Mouse (Mus musculus) lung, embryonic 14.5 days (tissue): ENCODE measurements around the gene Chpf. TPM values are rescaled to one million over a fixed set of nuclear protein-coding genes. Genes with fewer than 3 reads are reported as not detected.

ENCODE experiments used
- ATAC-seq: fragments of 200-750 bp; cut with Nextera tagmentation; 2 replicates; pipeline ENCODE4 v1.8.0; 2017; ENCODE audit warnings: mild to moderate bottlenecking, moderate TSS enrichment, moderate library complexity; ENCODE audit not compliant: insufficient read depth
- DNase-seq: peaks from one replicate; pipeline ENCODE4 v3.0.0-alpha.2; 2015
- H3K27ac ChIP-seq: fragments of 300-500 bp; sonication (generic); 2 replicates; pipeline ENCODE4 v1.5.1; 2014; ENCODE audit warnings: low read depth, mild to moderate bottlenecking, moderate library complexity
- H3K27me3 ChIP-seq: fragments of 300-500 bp; sonication (generic); 2 replicates; pipeline ENCODE4 v1.6.1; 2014; ENCODE audit warnings: low read length, control low read depth; ENCODE audit not compliant: insufficient read depth
- H3K36me3 ChIP-seq: fragments of 300-500 bp; sonication (generic); 2 replicates; pipeline ENCODE4 v1.6.1; 2014; ENCODE audit warnings: control low read depth; ENCODE audit not compliant: insufficient read depth
- H3K4me1 ChIP-seq: fragments of 300-500 bp; sonication (generic); 2 replicates; pipeline ENCODE4 v1.6.1; 2014; ENCODE audit warnings: antibody characterized with exemption, control low read depth; ENCODE audit not compliant: insufficient read depth
- H3K4me2 ChIP-seq: fragments of 300-500 bp; sonication (generic); 2 replicates; pipeline ENCODE4 v1.6.1; 2014; ENCODE audit warnings: mild to moderate bottlenecking
- H3K4me3 ChIP-seq: fragments of 300-500 bp; sonication (generic); 2 replicates; pipeline ENCODE4 v1.5.1; 2014; ENCODE audit warnings: low read depth, low read length
- H3K9ac ChIP-seq: fragments of 300-500 bp; sonication (generic); 2 replicates; pipeline ENCODE4 v1.6.1; 2014
- H3K9me3 ChIP-seq: fragments of 300-500 bp; sonication (generic); 2 replicates; pipeline ENCODE4 v1.6.1; 2016; ENCODE audit warnings: low read depth, low read length, control low read depth
- CTCF ChIP-seq: IDR thresholded peaks from 2 replicates; pipeline ENCODE4 v1.5.1; 2016; ENCODE audit warnings: antibody characterized with exemption, low read depth
- WGBS: fragments of 180-500 bp; shearing (Covaris S2); extraction: QIAGEN DNeasy Blood & Tissue Kit; methylation state at CpG from one replicate; pipeline ENCODE4 v1.1.7; 2014; 5-methylcytosine and 5-hydroxymethylcytosine counted together
- polyA plus RNA-seq: library from polyadenylated mRNA; unstranded; fragments of >200 nt; fragmentation: Nextera tagmentation; extraction: Ambion mirVana; gene quantifications from 2 replicates; pipeline ENCODE4 v1.2.1, GENCODE M21; 2014

Chpf gene
- polyA plus RNA-seq, 1 experiment from 2014 or later = 35.1 TPM

DNA sequence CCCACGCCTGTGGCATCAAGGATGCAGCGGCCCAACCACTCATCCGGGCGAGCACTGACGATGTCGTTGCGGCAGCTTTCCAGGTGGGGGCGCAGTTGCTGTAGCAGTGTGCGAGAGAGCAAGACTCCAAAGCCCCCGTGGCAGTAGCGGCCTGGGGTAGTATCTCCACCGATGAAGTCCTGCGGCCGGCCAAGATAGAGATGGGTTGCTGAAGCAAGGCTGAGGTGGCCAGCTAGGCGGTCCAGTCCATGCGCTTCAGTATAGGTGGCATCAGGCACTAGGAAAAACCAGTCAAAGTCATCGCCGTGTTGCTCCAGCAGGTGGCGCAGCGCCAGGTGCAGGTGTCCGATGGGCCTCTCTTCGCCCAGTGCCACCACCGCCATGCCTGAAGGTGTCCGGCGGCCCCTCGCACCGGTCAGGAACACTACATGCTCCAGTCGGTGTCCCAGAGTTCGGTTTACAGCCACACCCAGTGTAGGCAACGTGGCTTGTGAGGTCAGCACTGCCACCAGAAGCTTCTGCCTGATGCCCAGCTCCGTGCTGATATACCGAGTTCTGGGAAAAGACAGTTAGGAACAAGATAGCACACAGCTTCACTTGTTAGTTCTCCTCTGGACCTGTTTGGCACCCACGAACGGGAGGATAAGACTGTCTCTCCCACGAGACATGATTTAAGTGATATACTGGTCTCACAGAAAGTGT lies 1.7 kb downstream of the Chpf start:
- H3K9ac ChIP-seq = no peak overlapping the region
- 15% methylated on average over 35 of the region's 35 CpGs for WGBS
- H3K36me3 ChIP-seq = peaks cover 37% of the 10 kb centered on the region
- H3K27ac ChIP-seq = no peak overlapping the region
- H3K4me1 ChIP-seq = 0 out of 2 replicates have a peak, but pooled peaks cover 12% of the 10 kb centered on the region
- peak; percentile 85 for DNase-seq
- no peak for ATAC-seq
- peak overlapping the region; percentile 79 for H3K4me2 ChIP-seq
- H3K27me3 ChIP-seq = peaks cover 27% of the 10 kb centered on the region
- peak; percentile 87 for TF ChIP-seq CTCF
- H3K4me3 ChIP-seq = peak overlapping the region; percentile 72
- H3K9me3 ChIP-seq = no peaks in the 10 kb centered on the region

GRCm38 (mm10) chr1:75476441-75476840 lies 2.7 kb downstream of the Chpf start:
- Histone ChIP-seq H3K9me3 (no peaks in the 10 kb centered on the region), H3K4me3 (no peak overlapping the region), H3K27ac (no peak overlapping the region), H3K9ac (no peak overlapping the region), H3K36me3 (peaks cover 38% of the 10 kb centered on the region), H3K4me2 (no peak overlapping the region), H3K27me3 (peaks cover 20% of the 10 kb centered on the region), H3K4me1 (0 out of 2 replicates have a peak, but pooled peaks cover 12% of the 10 kb centered on the region)
- 96% methylated on average over 11 of the region's 11 CpGs for WGBS
- no peak for DNase-seq
- ATAC-seq = no peak
- no peak for TF ChIP-seq CTCF

GRCm38 (mm10) chr1:75469287-75469825 lies 9.8 kb downstream of the Chpf start:
- H3K4me1 ChIP-seq = no peaks in the 10 kb centered on the region
- H3K4me2 ChIP-seq = no peak overlapping the region
- peaks cover 14% of the 10 kb centered on the region; the same call in 1 of the 2 replicates for H3K36me3 ChIP-seq
- no peak overlapping the region for H3K4me3 ChIP-seq
- no peak for DNase-seq
- no peak overlapping the region for H3K27ac ChIP-seq
- ATAC-seq = no peak
- H3K9me3 ChIP-seq = no peaks in the 10 kb centered on the region
- no peak overlapping the region for H3K9ac ChIP-seq
- TF ChIP-seq CTCF = no peak
- H3K27me3 ChIP-seq = no peaks in the 10 kb centered on the region
- 71% methylated on average over 17 of the region's 17 CpGs for WGBS

GRCm38 (mm10) chr1:75467215-75467927 lies 11.7 kb downstream of the Chpf start:
- Histone ChIP-seq H3K4me1 (no peaks in the 10 kb centered on the region), H3K4me3 (no peak overlapping the region), H3K36me3 (peaks cover under 1% of the 10 kb centered on the region; the same call in 1 of the 2 replicates), H3K27me3 (no peaks in the 10 kb centered on the region), H3K27ac (no peak overlapping the region), H3K9ac (no peak overlapping the region), H3K9me3 (no peaks in the 10 kb centered on the region), H3K4me2 (no peak overlapping the region)
- 8% methylated on average over 14 of the region's 14 CpGs for WGBS
- peak; percentile 80 for ATAC-seq
- peak; percentile 95 for DNase-seq
- peak; percentile 93 for TF ChIP-seq CTCF

DNA sequence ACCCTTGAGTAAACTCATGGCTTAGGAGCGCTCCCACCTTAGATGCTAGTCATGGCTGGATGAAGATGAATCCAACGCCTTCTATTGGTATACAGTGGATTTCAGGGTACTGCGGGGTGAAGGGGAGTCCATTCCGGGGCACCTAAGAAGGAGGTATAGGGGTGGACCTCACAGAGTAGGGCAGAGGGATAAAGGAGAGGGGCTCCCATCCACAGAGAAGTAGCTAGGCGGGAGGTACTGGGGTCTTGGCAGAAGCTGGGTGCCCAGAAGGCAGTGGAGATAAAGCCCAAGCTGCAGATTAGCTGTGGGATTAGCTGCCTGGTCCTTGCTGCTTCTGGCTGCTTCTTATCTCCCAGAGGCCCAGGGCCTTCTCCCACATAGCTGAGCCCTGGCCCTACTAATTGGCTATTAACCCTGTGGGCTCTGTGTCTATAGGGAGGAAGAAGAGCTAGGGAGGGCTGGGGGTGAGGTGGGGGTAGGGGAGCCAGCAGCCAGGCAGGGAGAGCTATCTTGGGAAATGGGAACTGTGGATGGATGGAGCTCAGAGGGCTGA lies 15.4 kb downstream of the Chpf start:
- Histone ChIP-seq H3K4me2 (no peak overlapping the region), H3K4me1 (peaks cover 7% of the 10 kb centered on the region; the same call in 1 of the 2 replicates), H3K27me3 (no peaks in the 10 kb centered on the region), H3K9ac (no peak overlapping the region), H3K4me3 (no peak overlapping the region), H3K36me3 (no peaks in the 10 kb centered on the region), H3K27ac (no peak overlapping the region), H3K9me3 (no peaks in the 10 kb centered on the region)
- TF ChIP-seq CTCF = no peak
- DNase-seq = no peak
- ATAC-seq = no peak
- WGBS = 63% methylated on average over 5 of the region's 5 CpGs

- Histone ChIP-seq H3K9ac (no peak overlapping the region), H3K36me3 (no peaks in the 10 kb centered on the region), H3K9me3 (no peaks in the 10 kb centered on the region), H3K27me3 (peaks cover 7% of the 10 kb centered on the region; the same call in 1 of the 2 replicates), H3K4me1 (peaks cover 7% of the 10 kb centered on the region; the same call in 1 of the 2 replicates), H3K4me3 (no peak overlapping the region), H3K4me2 (no peak overlapping the region), H3K27ac (no peak overlapping the region)
- ATAC-seq (no peak), DNase-seq (no peak)
- WGBS = 33% methylated on average over 1 of the region's 1 CpGs
- no peak for TF ChIP-seq CTCF
Measured at GRCm38 (mm10) chr1:75462636-75463035, 16.5 kb downstream of the Chpf start.

DNA sequence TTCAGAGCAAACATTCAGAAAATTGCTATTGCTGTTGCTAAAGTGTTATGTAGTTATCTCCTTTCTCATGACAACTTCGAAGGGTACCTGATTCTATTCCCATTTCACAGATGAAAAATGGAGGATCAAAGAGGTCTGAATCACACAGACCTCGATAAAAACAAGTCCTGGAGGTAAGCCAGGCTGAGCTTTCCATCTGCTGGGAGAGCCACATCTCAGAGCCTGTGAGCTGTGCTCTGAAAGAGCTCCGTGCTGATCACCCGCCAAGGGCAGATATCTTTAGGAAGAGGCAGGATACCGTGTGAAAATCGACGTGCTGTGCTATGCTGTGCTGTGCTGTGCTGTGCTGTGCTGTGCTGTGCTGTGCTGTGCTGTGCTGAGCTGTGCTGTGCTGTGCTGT lies 18.8 kb downstream of the Chpf start:
- Histone ChIP-seq H3K27me3 (peaks cover 27% of the 10 kb centered on the region), H3K4me2 (no peak overlapping the region), H3K36me3 (no peaks in the 10 kb centered on the region), H3K4me1 (peaks cover 7% of the 10 kb centered on the region; the same call in 1 of the 2 replicates), H3K9ac (no peak overlapping the region), H3K4me3 (no peak overlapping the region), H3K27ac (no peak overlapping the region), H3K9me3 (no peaks in the 10 kb centered on the region)
- TF ChIP-seq CTCF = no peak
- 54% methylated on average over 7 of the region's 7 CpGs for WGBS
- DNase-seq (peak; percentile 45), ATAC-seq (no peak)
